Mouse (Mus musculus) liver, embryonic 11.5 days (tissue): ENCODE results near the gene Brd3. TPM values are rescaled to one million over a fixed set of nuclear protein-coding genes. Genes with fewer than 3 reads are reported as not detected.

Experiments
- ATAC-seq: fragments of 200-750 bp; cut with Nextera tagmentation; replicated peaks from 2 replicates; pipeline ENCODE4 v1.8.0; 2017; ENCODE audit warnings: moderate number of reproducible peaks, mild to moderate bottlenecking, moderate TSS enrichment, moderate library complexity; ENCODE audit not compliant: low FRiP score
- DNase-seq: peaks from one replicate; pipeline ENCODE4 v3.0.0-alpha.2; 2017; ENCODE audit warnings: low spot score
- H3K27ac ChIP-seq: fragments of 300-500 bp; sonication (generic); 2 replicates; pipeline ENCODE4 v1.5.1; 2014; ENCODE audit warnings: mild to moderate bottlenecking, low read depth, low read length, control low read depth
- H3K27me3 ChIP-seq: fragments of 300-500 bp; sonication (generic); replicated peaks from 2 replicates; pipeline ENCODE4 v1.6.1; 2014; ENCODE audit warnings: low read length, mixed read lengths; ENCODE audit not compliant: control insufficient read depth, insufficient read depth
- H3K36me3 ChIP-seq: fragments of 300-500 bp; sonication (generic); 2 replicates; pipeline ENCODE4 v1.6.1; 2014; ENCODE audit warnings: mild to moderate bottlenecking, low read length, moderate library complexity, mixed read lengths; ENCODE audit not compliant: control insufficient read depth, insufficient read depth
- H3K4me1 ChIP-seq: fragments of 300-500 bp; sonication (generic); replicated peaks from 2 replicates; pipeline ENCODE4 v1.6.1; 2014; ENCODE audit warnings: low read length, mixed read lengths; ENCODE audit not compliant: control insufficient read depth, insufficient read depth
- H3K4me2 ChIP-seq: fragments of 300-500 bp; sonication (generic); 2 replicates; pipeline ENCODE4 v1.6.1; 2014; ENCODE audit warnings: mild to moderate bottlenecking, control low read depth, moderate library complexity
- H3K4me3 ChIP-seq: fragments of 300-500 bp; sonication (generic); 2 replicates; pipeline ENCODE4 v1.5.1; 2014; ENCODE audit warnings: low read depth, low read length, control low read depth
- H3K9ac ChIP-seq: fragments of 300-500 bp; sonication (generic); 2 replicates; pipeline ENCODE4 v1.6.1; 2014; ENCODE audit warnings: low read depth, low read length, control low read depth
- H3K9me3 ChIP-seq: fragments of 300-500 bp; sonication (generic); 2 replicates; pipeline ENCODE4 v1.6.1; 2016; ENCODE audit warnings: low read length, inconsistent platforms, mixed read lengths; ENCODE audit not compliant: control insufficient read depth
- WGBS: fragments of 180-500 bp; shearing (Covaris S2); extraction: QIAGEN DNeasy Blood & Tissue Kit; methylation state at CpG from one replicate; pipeline ENCODE4 v1.1.7; 2014; 5-methylcytosine and 5-hydroxymethylcytosine counted together
- polyA plus RNA-seq: library from polyadenylated mRNA; unstranded; fragments of >200 nt; fragmentation: Nextera tagmentation; extraction: Ambion mirVana; gene quantifications from 2 replicates; pipeline ENCODE4 v1.2.1, GENCODE M21; 2014

The Brd3 gene
- polyA plus RNA-seq, 1 experiment from 2014 or later: 113 TPM

- Histone ChIP-seq H3K4me3 (no peak overlapping the region), H3K27me3 (no peaks in the 10 kb centered on the region), H3K9ac (no peak overlapping the region), H3K36me3 (peaks cover 72% of the 10 kb centered on the region), H3K4me2 (no peak overlapping the region), H3K27ac (no peak overlapping the region), H3K9me3 (no peaks in the 10 kb centered on the region), H3K4me1 (no peaks in the 10 kb centered on the region)
- no peak for ATAC-seq
- 89% methylated on average over 7 of the region's 7 CpGs for WGBS
- DNase-seq: no peak
Observed at GRCm38 (mm10) chr2:27459735-27460134, 47.7 kb downstream of the Brd3 start.

GRCm38 (mm10) chr2:27450226-27450625 is 57.2 kb downstream of the Brd3 start:
- no peak overlapping the region for H3K27ac ChIP-seq
- H3K36me3 ChIP-seq: peaks cover 72% of the 10 kb centered on the region
- H3K4me2 ChIP-seq: no peak overlapping the region
- no peak overlapping the region for H3K9ac ChIP-seq
- ATAC-seq (no peak), DNase-seq (no peak)
- no peaks in the 10 kb centered on the region for H3K4me1 ChIP-seq
- WGBS: 82% methylated on average over 14 of the region's 14 CpGs
- no peak overlapping the region for H3K4me3 ChIP-seq
- no peaks in the 10 kb centered on the region for H3K9me3 ChIP-seq
- H3K27me3 ChIP-seq: no peaks in the 10 kb centered on the region

GRCm38 (mm10) chr2:27447782-27448181 is 59.7 kb downstream of the Brd3 start:
- ATAC-seq: no peak
- H3K9me3 ChIP-seq: no peaks in the 10 kb centered on the region
- H3K4me2 ChIP-seq: no peak overlapping the region
- no peak overlapping the region for H3K4me3 ChIP-seq
- H3K36me3 ChIP-seq: peaks cover 48% of the 10 kb centered on the region
- no peaks in the 10 kb centered on the region for H3K27me3 ChIP-seq
- WGBS: 88% methylated on average over 5 of the region's 5 CpGs
- peaks cover 3% of the 10 kb centered on the region; the same call in 1 of the 2 replicates for H3K4me1 ChIP-seq
- no peak for DNase-seq
- H3K27ac ChIP-seq: no peak overlapping the region
- H3K9ac ChIP-seq: no peak overlapping the region

- 92% methylated on average over 8 of the region's 8 CpGs for WGBS
- Histone ChIP-seq H3K4me2 (no peak overlapping the region), H3K36me3 (peaks cover 41% of the 10 kb centered on the region), H3K27ac (no peak overlapping the region), H3K4me3 (no peak overlapping the region), H3K9me3 (no peaks in the 10 kb centered on the region), H3K9ac (no peak overlapping the region), H3K4me1 (peaks cover 7% of the 10 kb centered on the region; the same call in 1 of the 2 replicates), H3K27me3 (no peaks in the 10 kb centered on the region)
- no peak for ATAC-seq
- no peak for DNase-seq
Observed at GRCm38 (mm10) chr2:27446812-27447211, 60.6 kb downstream of the Brd3 start.

GRCm38 (mm10) chr2:27445910-27446309 is 61.6 kb downstream of the Brd3 start:
- H3K36me3 ChIP-seq: peaks cover 34% of the 10 kb centered on the region
- 89% methylated on average over 3 of the region's 3 CpGs for WGBS
- no peak overlapping the region for H3K9ac ChIP-seq

GRCm38 (mm10) chr2:27443450-27443708 is 64.1 kb downstream of the Brd3 start:
- Histone ChIP-seq H3K36me3 (peaks cover 12% of the 10 kb centered on the region), H3K4me3 (no peak overlapping the region), H3K4me1 (peaks cover 12% of the 10 kb centered on the region), H3K27me3 (no peaks in the 10 kb centered on the region), H3K9ac (no peak overlapping the region), H3K4me2 (no peak overlapping the region), H3K9me3 (no peaks in the 10 kb centered on the region), H3K27ac (no peak overlapping the region)
- ATAC-seq: no peak
- DNase-seq: no peak
- WGBS: 73% methylated on average over 5 of the region's 5 CpGs

More at GRCm38 (mm10) chr2:27445910-27446309, 61.6 kb downstream of the Brd3 start:
- Histone ChIP-seq H3K4me3 (no peak overlapping the region), H3K9me3 (no peaks in the 10 kb centered on the region), H3K27ac (no peak overlapping the region), H3K4me1 (peaks cover 9% of the 10 kb centered on the region; the same call in 1 of the 2 replicates), H3K27me3 (no peaks in the 10 kb centered on the region), H3K4me2 (no peak overlapping the region)
- ATAC-seq: no peak
- no peak for DNase-seq

GRCm38 (mm10) chr2:27442708-27443449 is 64.6 kb downstream of the Brd3 start:
- H3K27me3 ChIP-seq: no peaks in the 10 kb centered on the region
- H3K9me3 ChIP-seq: no peaks in the 10 kb centered on the region
- H3K36me3 ChIP-seq: peaks cover 7% of the 10 kb centered on the region
- H3K4me2 ChIP-seq: peak overlapping the region; percentile 94
- 35% methylated on average over 20 of the region's 20 CpGs for WGBS
- peak; percentile 25 for ATAC-seq
- no peak overlapping the region for H3K27ac ChIP-seq
- peak overlapping the region; percentile 58 for H3K4me3 ChIP-seq
- peak overlapping the region; percentile 60 for H3K9ac ChIP-seq
- peaks cover 17% of the 10 kb centered on the region for H3K4me1 ChIP-seq
- no peak for DNase-seq

GRCm38 (mm10) chr2:27441767-27442707 is 65.4 kb downstream of the Brd3 start, which contains the start of gene Brd3os:
TSS of gene Brd3os (plus strand) at chr2:27442324.
- Histone ChIP-seq H3K27me3 (no peaks in the 10 kb centered on the region), H3K4me1 (peaks cover 17% of the 10 kb centered on the region), H3K27ac (0 out of 2 replicates have a peak within 1 kb of the TSS, but pooled peaks have one; percentile 13), H3K9me3 (no peaks in the 10 kb centered on the region), H3K36me3 (peaks cover 5% of the 10 kb centered on the region; the same call in 1 of the 2 replicates), H3K4me2 (peak within 1 kb of the TSS; percentile 94), H3K4me3 (peak within 1 kb of the TSS; percentile 58), H3K9ac (peak within 1 kb of the TSS; percentile 60)
- ATAC-seq (peak; percentile 83), DNase-seq (peak; percentile 93)
- 3% methylated on average over 36 of the region's 36 CpGs for WGBS
